Mouse (Mus musculus) lung, embryonic 14.5 days (tissue): ENCODE data around the gene Gjc1. TPM values are rescaled to one million over a fixed set of nuclear protein-coding genes. Genes with fewer than 3 reads are reported as not detected.
A peak's percentile ranks its signal among the peaks of the same experiment; 100 is the strongest.

Source experiments
- ATAC-seq: fragments of 200-750 bp; cut with Nextera tagmentation; 2 replicates; pipeline ENCODE4 v1.8.0; 2017; ENCODE audit warnings: mild to moderate bottlenecking, moderate TSS enrichment, moderate library complexity; ENCODE audit not compliant: insufficient read depth
- DNase-seq: peaks from one replicate; pipeline ENCODE4 v3.0.0-alpha.2; 2015
- H3K27ac ChIP-seq: fragments of 300-500 bp; sonication (generic); 2 replicates; pipeline ENCODE4 v1.5.1; 2014; ENCODE audit warnings: low read depth, mild to moderate bottlenecking, moderate library complexity
- H3K27me3 ChIP-seq: fragments of 300-500 bp; sonication (generic); 2 replicates; pipeline ENCODE4 v1.6.1; 2014; ENCODE audit warnings: low read length, control low read depth; ENCODE audit not compliant: insufficient read depth
- H3K36me3 ChIP-seq: fragments of 300-500 bp; sonication (generic); 2 replicates; pipeline ENCODE4 v1.6.1; 2014; ENCODE audit warnings: control low read depth; ENCODE audit not compliant: insufficient read depth
- H3K4me1 ChIP-seq: fragments of 300-500 bp; sonication (generic); 2 replicates; pipeline ENCODE4 v1.6.1; 2014; ENCODE audit warnings: antibody characterized with exemption, control low read depth; ENCODE audit not compliant: insufficient read depth
- H3K4me2 ChIP-seq: fragments of 300-500 bp; sonication (generic); 2 replicates; pipeline ENCODE4 v1.6.1; 2014; ENCODE audit warnings: mild to moderate bottlenecking
- H3K4me3 ChIP-seq: fragments of 300-500 bp; sonication (generic); 2 replicates; pipeline ENCODE4 v1.5.1; 2014; ENCODE audit warnings: low read depth, low read length
- H3K9ac ChIP-seq: fragments of 300-500 bp; sonication (generic); 2 replicates; pipeline ENCODE4 v1.6.1; 2014
- H3K9me3 ChIP-seq: fragments of 300-500 bp; sonication (generic); 2 replicates; pipeline ENCODE4 v1.6.1; 2016; ENCODE audit warnings: low read depth, low read length, control low read depth
- CTCF ChIP-seq: IDR thresholded peaks from 2 replicates; pipeline ENCODE4 v1.5.1; 2016; ENCODE audit warnings: antibody characterized with exemption, low read depth
- WGBS: fragments of 180-500 bp; shearing (Covaris S2); extraction: QIAGEN DNeasy Blood & Tissue Kit; methylation state at CpG from one replicate; pipeline ENCODE4 v1.1.7; 2014; 5-methylcytosine and 5-hydroxymethylcytosine counted together
- polyA plus RNA-seq: library from polyadenylated mRNA; unstranded; fragments of >200 nt; fragmentation: Nextera tagmentation; extraction: Ambion mirVana; gene quantifications from 2 replicates; pipeline ENCODE4 v1.2.1, GENCODE M21; 2014

The Gjc1 gene
- polyA plus RNA-seq, 1 experiment from 2014 or later: 80.7 TPM

DNA sequence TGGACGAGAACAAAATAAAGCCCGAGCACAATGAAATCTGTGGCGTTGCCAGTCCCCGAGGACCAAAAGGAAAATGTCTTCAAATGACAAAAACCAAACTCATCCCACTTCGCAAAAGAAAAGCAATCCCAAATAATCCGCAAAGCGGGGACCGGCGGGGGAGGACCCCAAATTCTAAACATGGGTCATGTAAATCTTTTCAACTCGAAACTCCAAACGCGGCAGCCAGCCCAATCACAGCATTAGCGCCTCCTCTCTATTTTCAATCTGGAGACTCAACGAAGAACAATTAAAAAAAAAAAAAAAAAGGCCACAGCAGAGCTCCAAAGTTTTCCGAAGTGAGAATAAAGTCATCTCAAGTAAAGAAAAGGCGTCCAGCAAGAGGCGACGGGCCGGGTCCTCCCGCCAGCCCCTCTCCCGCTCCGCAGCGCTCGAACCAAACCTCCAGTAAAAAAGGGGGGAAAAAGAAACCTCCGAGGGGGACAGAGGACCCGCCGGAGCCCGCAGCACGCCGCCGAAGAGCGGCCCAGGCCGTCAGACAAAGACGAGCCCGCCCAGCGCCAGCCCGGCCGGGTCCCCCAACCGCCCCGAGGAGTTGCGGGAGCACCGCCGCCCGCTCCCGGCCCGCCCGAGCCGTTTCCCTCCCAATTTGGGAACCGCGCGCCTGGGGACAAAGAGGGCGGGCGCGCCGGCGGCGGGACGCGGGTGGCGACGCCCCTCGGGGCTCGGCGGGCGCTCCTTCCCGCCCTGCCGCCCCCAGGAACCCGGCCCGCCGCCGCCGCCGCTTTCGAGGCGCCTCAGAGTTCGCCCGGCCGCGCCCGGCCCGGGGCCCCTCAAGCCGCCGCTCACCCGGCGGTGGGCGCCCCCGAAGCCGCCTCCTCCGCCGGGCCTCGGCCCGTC, 1.1 kb downstream of the Gjc1 start:
- ATAC-seq: peak; percentile 52
- under 1% methylated on average over 74 of the region's 92 CpGs for WGBS
- Histone ChIP-seq H3K36me3 (no peaks in the 10 kb centered on the region), H3K27ac (peak overlapping the region; percentile 99), H3K9me3 (no peaks in the 10 kb centered on the region), H3K27me3 (no peaks in the 10 kb centered on the region), H3K4me1 (peaks cover 17% of the 10 kb centered on the region; the same call in 1 of the 2 replicates), H3K4me3 (peak overlapping the region; percentile 91), H3K9ac (peak overlapping the region; percentile 99), H3K4me2 (peak overlapping the region; percentile 75)
- peak; percentile 70 for DNase-seq
- no peak for TF ChIP-seq CTCF

DNA sequence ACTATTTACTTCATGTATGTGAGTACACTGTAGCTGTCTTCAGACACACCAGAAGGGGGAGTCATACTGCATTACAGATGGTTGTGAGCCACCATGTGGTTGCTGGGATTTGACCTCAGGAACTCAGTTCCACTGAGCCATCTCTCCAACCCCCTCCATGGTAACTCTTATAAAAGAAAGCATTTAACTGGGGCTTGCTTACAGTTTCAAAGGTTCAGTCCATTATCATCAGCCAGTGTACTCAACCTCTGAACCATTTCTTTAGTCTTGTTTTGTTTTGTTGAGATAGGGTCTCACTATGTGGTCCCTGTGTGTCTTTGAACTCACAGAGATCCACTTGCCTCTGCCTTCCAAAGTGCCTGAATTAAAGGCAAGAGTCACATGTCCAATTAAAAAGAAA, 4.6 kb downstream of the Gjc1 start:
- no peak overlapping the region for H3K27ac ChIP-seq
- no peak for DNase-seq
- H3K36me3 ChIP-seq: peaks cover 13% of the 10 kb centered on the region
- peaks cover 15% of the 10 kb centered on the region; the same call in 1 of the 2 replicates for H3K4me1 ChIP-seq
- no peaks in the 10 kb centered on the region for H3K9me3 ChIP-seq
- H3K9ac ChIP-seq: no peak overlapping the region
- H3K4me2 ChIP-seq: no peak overlapping the region
- H3K27me3 ChIP-seq: no peaks in the 10 kb centered on the region
- no peak overlapping the region for H3K4me3 ChIP-seq
- peak; percentile 37; the same call in 1 of the 2 replicates for TF ChIP-seq CTCF
- no peak for ATAC-seq

DNA sequence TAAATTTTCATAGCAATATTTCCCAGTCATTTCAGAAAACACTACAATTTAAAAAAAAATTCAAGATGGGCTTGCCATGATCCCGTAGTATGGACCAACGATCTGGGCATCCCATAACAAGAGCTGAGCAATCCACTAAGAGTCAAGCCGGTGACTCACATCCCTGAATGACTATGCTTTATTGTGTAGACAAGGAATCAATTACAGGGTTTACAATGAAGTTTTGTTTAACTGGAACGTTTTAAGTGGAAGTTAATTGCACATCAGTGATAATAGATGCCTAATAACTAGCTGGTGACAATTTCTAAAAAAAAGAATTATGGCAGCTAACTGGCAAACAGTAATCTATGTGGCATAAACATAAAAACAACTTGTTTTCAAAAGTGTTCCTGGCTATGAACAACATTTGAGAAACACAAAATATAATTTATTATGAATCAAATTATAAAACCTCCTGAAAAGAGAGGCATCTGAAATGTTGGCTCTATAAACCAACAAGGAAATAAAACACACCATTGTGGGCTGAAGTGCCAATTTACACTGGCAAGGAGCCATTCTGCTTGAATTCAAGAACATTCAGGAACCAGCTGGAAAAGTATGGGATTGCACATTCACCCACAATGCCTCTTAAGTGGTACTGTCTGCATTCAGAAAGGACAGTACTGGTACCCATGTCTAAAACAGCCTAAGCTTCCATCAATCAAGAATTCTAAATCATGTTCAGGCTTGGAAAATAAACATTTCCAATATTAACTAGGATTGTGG, 8.6 kb downstream of the Gjc1 start:
- WGBS: 60% methylated on average over 4 of the region's 4 CpGs
- Histone ChIP-seq H3K27me3 (no peaks in the 10 kb centered on the region), H3K36me3 (peaks cover 17% of the 10 kb centered on the region), H3K4me3 (no peak overlapping the region), H3K27ac (no peak overlapping the region), H3K4me2 (no peak overlapping the region), H3K4me1 (peaks cover 3% of the 10 kb centered on the region; the same call in 1 of the 2 replicates), H3K9ac (no peak overlapping the region), H3K9me3 (no peaks in the 10 kb centered on the region)
- no peak for ATAC-seq
- no peak for TF ChIP-seq CTCF
- peak; percentile 54 for DNase-seq

DNA sequence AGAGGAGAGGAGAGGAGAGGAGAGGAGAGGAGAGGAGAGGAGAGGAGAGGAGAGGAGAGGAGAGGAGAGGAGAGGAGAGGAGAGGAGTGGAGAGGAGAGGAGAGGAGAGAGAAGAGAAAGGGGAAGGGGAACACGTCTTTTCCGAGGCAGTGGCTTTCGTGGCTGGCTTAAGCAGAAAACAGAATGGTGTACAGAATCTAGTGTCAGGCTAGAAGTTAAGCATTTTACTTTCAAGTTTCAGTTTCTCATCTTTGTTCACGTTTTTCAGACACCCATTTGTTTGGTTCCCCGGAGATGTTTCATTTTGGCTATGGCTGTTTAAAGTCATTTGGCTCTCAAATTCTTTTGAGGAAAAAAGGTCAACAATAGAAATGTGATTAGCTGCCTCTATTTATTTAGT, 11.3 kb downstream of the Gjc1 start:
- Histone ChIP-seq H3K36me3 (peaks cover 35% of the 10 kb centered on the region), H3K4me1 (no peaks in the 10 kb centered on the region), H3K4me2 (no peak overlapping the region), H3K4me3 (no peak overlapping the region), H3K9ac (no peak overlapping the region), H3K27ac (no peak overlapping the region), H3K27me3 (no peaks in the 10 kb centered on the region), H3K9me3 (no peaks in the 10 kb centered on the region)
- DNase-seq (no peak), ATAC-seq (no peak)
- TF ChIP-seq CTCF: no peak
- WGBS: 64% methylated on average over 5 of the region's 5 CpGs

DNA sequence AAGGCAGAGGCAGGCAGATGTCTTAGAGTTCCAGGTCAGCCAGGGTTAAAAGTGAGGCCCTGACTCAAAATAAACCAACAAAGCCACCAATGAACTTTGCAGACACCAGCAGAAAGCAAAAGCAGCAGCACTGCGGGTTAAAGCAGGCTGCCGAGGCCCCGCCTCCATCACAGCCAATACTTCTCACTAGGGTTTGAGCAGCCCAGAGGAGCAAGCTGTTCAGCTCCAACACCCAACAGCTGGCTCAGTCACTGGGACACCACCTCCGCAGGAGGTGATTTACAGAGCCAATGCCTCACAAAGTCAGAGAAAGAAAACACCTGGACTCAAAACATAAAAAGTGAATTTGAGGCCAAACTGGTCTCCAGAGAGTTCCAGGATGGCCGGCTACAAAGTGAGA, 16.0 kb downstream of the Gjc1 start:
- TF ChIP-seq CTCF: no peak
- no peaks in the 10 kb centered on the region for H3K9me3 ChIP-seq
- no peak overlapping the region for H3K27ac ChIP-seq
- 71% methylated on average over 5 of the region's 5 CpGs for WGBS
- no peaks in the 10 kb centered on the region for H3K4me1 ChIP-seq
- no peak overlapping the region for H3K4me3 ChIP-seq
- H3K27me3 ChIP-seq: no peaks in the 10 kb centered on the region
- H3K9ac ChIP-seq: no peak overlapping the region
- H3K4me2 ChIP-seq: no peak overlapping the region
- ATAC-seq: no peak
- no peak for DNase-seq
- H3K36me3 ChIP-seq: peaks cover 49% of the 10 kb centered on the region

DNA sequence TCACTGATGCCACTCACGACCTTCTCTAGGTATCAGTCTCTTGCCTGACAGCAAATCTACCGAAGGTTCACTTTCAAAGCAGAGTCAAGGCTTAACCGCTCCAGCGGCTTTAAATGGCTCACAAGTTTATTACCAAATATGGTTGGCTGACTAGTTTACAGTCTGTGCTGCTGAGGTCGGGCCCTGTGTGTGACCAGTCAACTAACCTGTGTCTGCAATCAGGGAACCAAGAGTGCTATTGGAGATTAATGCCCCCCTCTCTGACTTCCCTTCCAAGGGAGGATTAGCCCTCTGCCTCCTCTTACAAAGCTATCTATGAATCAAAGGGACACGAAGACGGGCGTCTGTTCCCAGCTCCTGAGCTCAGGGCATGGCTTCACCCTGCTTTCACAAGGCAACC, 25.3 kb downstream of the Gjc1 start:
- H3K9ac ChIP-seq: no peak overlapping the region
- H3K4me2 ChIP-seq: no peak overlapping the region
- H3K36me3 ChIP-seq: peaks cover 20% of the 10 kb centered on the region
- no peaks in the 10 kb centered on the region for H3K9me3 ChIP-seq
- peak overlapping the region; percentile 46; the same call in 1 of the 2 replicates for H3K27ac ChIP-seq
- H3K4me1 ChIP-seq: no peaks in the 10 kb centered on the region
- TF ChIP-seq CTCF: no peak
- no peak for ATAC-seq
- DNase-seq: no peak
- H3K4me3 ChIP-seq: no peak overlapping the region
- H3K27me3 ChIP-seq: no peaks in the 10 kb centered on the region
- 47% methylated on average over 8 of the region's 8 CpGs for WGBS
